Mouse (Mus musculus) 3T3-L1 (cell line): ENCODE measurements around the gene Defb19.

Source experiments
- DNase-seq: peaks from one replicate; pipeline ENCODE4 v3.0.0-alpha.2; 2015; ENCODE audit warnings: low read depth, low spot score

Gene Defb19

DNA sequence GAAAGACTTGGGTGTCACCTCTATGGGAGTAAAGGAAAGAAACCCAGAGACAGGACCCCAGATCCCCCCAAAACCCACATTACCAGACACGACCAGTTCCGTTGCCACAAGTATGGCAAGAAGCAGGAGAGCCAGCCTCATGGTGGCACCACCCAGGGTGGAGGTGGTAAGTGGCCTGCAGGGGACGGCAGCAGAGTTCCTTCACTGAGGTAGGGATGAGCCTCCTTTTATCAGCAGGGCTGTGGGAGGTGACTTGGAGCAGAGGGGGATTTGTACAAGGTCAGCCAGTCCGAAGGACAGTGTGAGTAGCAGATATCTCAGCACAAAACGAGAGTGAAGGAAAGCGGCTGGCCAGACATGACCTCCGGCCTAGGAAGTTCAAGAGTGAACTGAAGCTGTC lies at the start of gene Defb19:
Defb19 (minus strand) TSS at position 206 of the 400 bp plus-strand sequence.
- no peak for DNase-seq

GRCm38 (mm10) chr2:152629904-152630303 lies 49.8 kb upstream of the Defb19 start:
- peak; percentile 64 for DNase-seq

GRCm38 (mm10) chr2:152629239-152629638 lies 49.1 kb upstream of the Defb19 start:
- DNase-seq = peak; percentile 31

DNA sequence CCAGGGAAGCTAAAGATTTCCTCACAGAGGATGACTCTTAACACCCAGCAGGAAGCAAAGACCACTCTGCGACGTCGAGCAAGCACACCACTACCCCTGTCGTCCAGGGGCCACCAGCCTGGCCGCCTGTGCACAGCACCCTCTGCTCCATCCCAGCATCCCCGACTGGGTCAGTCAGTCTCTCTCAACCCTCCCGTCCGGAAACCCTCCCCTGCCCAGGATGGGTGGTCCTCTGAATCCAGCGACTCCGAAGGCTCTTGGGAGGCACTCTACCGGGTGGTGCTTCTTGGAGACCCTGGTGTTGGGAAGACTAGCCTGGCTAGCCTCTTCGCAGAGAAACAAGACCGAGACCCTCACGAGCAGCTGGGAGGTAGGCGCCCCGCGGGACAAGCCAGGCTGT lies 48.0 kb upstream of the Defb19 start:
- no peak for DNase-seq

GRCm38 (mm10) chr2:152626774-152627591 lies 46.9 kb upstream of the Defb19 start, which contains the start of gene Rem1:
Gene Rem1, plus strand, starts transcription at chr2:152626951.
- no peak for DNase-seq

- no peak for DNase-seq
These were observed 45.1 kb upstream of the Defb19 start for GRCm38 (mm10) chr2:152625256-152625655.

GRCm38 (mm10) chr2:152624566-152624965 lies 44.5 kb upstream of the Defb19 start:
- no peak for DNase-seq

- no peak for DNase-seq
These were observed 42.8 kb upstream of the Defb19 start, which contains the start of gene Defb25 for GRCm38 (mm10) chr2:152622953-152623352. Gene Defb25, minus strand, starts transcription at chr2:152623053.

GRCm38 (mm10) chr2:152622151-152622550 lies 42.0 kb upstream of the Defb19 start:
- no peak for DNase-seq

GRCm38 (mm10) chr2:152620367-152621134 lies 40.4 kb upstream of the Defb19 start:
- DNase-seq = no peak

DNA sequence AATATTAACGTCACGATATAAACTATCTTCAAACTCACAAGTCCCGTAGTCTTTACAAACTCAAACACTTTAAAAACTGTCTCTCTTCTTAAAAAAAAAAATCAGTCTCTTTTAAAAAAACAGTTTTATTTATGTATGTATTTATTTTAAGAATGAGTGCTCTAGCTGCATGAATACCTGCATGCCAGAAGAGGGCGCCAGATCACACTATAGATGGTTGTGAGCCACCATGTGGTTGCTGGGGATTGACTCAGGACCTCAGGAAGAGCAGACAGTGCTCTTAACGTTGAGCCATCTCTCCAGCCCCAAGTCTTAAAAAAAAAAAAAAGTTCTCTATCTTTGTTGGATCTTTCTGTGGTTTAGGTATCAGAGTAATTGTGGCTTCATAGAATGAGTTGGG lies 37.3 kb upstream of the Defb19 start:
- peak; percentile 47 for DNase-seq

DNA sequence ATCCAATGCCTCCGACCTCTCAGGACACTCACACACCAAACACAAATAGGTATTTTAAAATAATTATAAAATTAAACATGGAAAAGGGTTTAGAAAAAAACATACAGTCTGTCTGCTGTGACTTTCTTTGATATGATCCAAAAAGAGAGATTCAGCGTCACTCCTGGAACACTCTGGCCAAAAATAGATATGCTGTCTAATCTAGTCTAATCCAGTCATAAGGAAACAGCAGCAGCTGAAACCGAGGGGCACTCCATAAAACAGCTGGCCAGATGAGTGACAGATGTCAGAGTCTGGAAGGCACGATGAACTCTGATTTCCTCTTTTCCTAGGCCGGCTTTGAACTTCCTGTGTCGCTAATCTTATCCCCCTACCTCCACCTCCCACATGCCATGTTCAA lies 36.4 kb upstream of the Defb19 start:
- no peak for DNase-seq

DNA sequence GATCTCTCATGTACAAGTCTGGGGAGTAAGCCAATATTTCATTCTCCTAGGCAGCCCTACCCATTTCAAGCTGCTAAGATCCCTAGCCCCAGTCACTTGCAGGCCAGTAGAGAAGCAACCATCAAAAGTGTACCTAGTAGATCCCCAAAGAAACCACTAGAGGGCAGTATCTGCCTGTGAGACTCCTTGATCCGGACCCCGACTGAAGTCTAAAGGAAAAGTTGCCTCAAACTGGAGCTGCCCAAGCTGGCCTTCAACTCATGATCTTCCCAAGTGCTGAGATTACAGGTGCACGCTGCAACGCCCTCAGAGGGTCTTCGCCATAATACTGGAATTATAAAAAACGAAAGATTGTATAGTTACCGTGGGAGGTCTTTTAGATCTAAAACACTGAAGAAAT lies 35.5 kb upstream of the Defb19 start:
- DNase-seq = peak; percentile 95

- DNase-seq = no peak
These were observed 32.1 kb upstream of the Defb19 start for GRCm38 (mm10) chr2:152612193-152612592.

DNA sequence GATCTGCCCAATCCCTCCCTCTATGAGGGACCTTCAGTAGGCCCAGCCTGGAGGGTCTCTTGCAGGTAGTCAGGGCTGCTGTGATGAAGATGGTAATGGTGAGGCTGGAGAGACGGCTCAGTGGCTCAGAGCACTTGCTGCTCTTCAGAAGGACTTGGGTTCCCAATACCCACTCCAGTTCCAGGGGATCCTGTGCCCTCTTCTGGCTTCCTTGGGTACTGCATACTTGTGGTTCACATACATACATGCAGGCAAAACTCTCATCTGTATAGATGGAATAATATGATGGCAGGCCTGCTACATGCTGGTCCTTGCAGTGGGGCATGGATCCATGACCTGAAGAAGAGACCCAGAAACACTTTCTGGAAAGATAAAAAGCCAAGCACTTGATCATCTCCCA lies 28.6 kb upstream of the Defb19 start:
- DNase-seq = peak; percentile 32

GRCm38 (mm10) chr2:152607746-152608145 lies 27.6 kb upstream of the Defb19 start:
- peak; percentile 9 for DNase-seq

- peak; percentile 56 for DNase-seq
These were observed 23.9 kb upstream of the Defb19 start, which contains the start of gene Defb36 for GRCm38 (mm10) chr2:152604057-152604456. Gene Defb36, plus strand, starts transcription at chr2:152604327.

DNA sequence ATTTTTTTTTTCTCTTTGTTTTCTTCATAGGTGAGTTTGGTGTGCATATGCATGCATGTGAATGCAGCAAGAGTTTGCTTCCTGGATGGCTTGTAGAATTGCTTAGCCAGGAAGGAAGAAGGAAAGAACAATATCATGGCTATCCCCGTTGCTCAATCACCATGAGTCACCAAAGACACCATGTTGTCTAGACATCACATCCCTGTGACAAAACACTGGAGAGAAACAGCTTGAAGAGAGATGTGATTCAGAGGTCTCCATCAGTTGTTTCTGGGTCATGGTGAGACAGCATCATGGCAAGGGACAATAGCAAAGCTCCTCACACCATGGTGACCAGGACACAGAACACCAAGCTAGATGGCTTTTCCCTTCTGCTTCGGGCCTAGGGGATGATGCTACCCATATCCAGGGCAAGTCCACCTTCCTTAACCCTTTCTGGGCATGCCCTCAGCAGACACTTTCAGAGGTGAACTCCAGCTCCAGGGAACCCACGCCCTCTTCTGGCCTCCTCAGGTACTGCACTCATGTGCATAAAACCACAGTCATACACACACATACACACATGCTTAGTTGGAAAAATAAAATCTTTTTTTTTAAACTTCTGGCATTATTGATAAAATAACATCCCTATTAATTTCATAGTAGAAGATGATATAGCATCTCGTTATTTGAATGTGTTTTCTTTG lies 21.3 kb upstream of the Defb19 start:
- peak; percentile 64 for DNase-seq

DNA sequence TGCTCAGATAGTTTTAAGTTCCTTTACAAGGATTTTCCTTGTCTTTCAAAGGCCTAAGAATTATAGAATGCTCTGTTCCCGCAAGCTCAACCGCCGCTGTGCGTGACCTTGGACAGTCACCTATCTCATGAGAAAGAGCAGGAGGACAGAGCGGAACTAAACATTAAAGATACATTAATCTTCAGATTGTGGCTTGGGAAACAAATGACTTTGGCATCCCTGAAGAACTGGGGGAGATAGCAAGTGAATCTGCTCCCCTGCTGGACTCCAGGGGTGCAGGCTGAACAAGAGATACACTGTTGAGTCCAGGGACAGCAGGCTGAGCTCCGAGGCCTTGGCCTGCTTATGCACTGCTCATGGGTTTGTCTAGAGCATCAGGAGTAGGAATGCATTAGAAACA lies 20.0 kb upstream of the Defb19 start:
- DNase-seq = no peak

DNA sequence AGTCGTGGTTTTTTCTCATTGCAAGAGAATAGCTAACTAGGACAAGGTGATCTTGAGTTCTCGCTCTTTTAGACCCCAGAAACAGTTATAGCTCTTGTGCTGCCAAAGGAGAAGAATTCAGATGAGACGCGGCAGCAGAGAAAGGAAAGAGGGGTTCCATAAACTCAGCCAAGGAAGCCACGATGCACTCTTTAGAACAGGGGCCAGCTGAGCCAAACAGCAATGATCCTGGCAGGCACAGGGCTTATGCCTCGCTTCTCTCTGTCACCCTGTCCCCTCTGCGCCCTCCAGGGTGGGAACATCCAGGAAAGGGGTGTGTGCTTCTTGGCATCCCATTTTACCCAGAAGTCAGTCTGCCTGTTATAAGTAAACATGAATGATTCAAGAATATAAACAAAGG lies 19.2 kb upstream of the Defb19 start, which contains the start of gene Defb45:
Defb45 (minus strand) TSS at position 101 of the 400 bp plus-strand sequence.
- DNase-seq = no peak

- DNase-seq = no peak
These were observed 8.9 kb upstream of the Defb19 start for GRCm38 (mm10) chr2:152589021-152589420.

DNA sequence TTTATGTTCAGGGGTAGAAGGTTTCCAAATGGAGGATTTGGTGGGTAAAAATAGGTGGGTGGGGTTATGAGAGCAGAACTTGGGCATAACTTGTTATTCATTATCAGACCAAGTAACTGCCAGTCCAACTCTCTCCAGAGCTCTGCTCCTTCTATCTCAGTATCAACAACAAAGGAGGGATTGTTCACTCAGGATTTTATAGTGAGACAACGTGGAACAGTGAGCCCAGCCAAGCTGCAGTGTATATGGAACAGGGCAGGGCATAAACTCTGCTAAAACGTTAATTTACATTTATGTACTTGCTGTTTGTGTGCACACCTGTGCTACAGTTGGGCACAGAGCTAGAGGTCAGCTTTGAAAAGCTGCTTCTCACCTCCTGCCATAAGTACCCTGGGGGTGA lies 8.3 kb upstream of the Defb19 start:
- no peak for DNase-seq
